Mouse (Mus musculus): ENCODE measurements around the gene Cdca5. TPM values are rescaled to one million over a fixed set of nuclear protein-coding genes. Genes with fewer than 3 reads are reported as not detected.

Cdca5 gene
- total RNA-seq, 4 experiments from 2014 or later, result 0.31 TPM; not detected in 3

GRCm38 (mm10) chr19:6061021-6061533 is 23.7 kb upstream of the Cdca5 start, which contains the start of gene Znhit2:
Gene Znhit2 (plus strand): TSS chr19:6061192.
- peak; percentile 93 for DNase-seq (ENCODE audit: low spot score in 2 of 2)

- DNase-seq (ENCODE audit: low spot score in 2 of 2), result no peak
These were observed 23.0 kb upstream of the Cdca5 start for GRCm38 (mm10) chr19:6061641-6062302.

GRCm38 (mm10) chr19:6062418-6062817 is 22.4 kb upstream of the Cdca5 start:
- DNase-seq (ENCODE audit: low spot score in 2 of 2), result no peak

GRCm38 (mm10) chr19:6063081-6063480 is 21.7 kb upstream of the Cdca5 start:
- DNase-seq (ENCODE audit: low spot score in 2 of 2), result no peak

GRCm38 (mm10) chr19:6066571-6066970 is 18.2 kb upstream of the Cdca5 start:
- no peak for DNase-seq (ENCODE audit: low spot score in 2 of 2)

GRCm38 (mm10) chr19:6067011-6067723 is 17.6 kb upstream of the Cdca5 start:
- DNase-seq (ENCODE audit: low spot score in 2 of 2), result peak; percentile 79 to 85

GRCm38 (mm10) chr19:6067724-6068415 is 16.9 kb upstream of the Cdca5 start, which contains the start of gene Tm7sf2:
Gene Tm7sf2 (minus strand): TSS chr19:6068373.
- peak; percentile 80 to 85 for DNase-seq (ENCODE audit: low spot score in 2 of 2)

- no peak for DNase-seq (ENCODE audit: low spot score in 2 of 2)
These were observed 15.8 kb upstream of the Cdca5 start for GRCm38 (mm10) chr19:6068951-6069350.

GRCm38 (mm10) chr19:6069851-6070250 is 14.9 kb upstream of the Cdca5 start:
- DNase-seq (ENCODE audit: low spot score in 2 of 2), result no peak

- no peak for DNase-seq (ENCODE audit: low spot score in 2 of 2)
These were observed 14.1 kb upstream of the Cdca5 start for GRCm38 (mm10) chr19:6070571-6071250.

- no peak for DNase-seq (ENCODE audit: low spot score in 2 of 2)
These were observed 13.5 kb upstream of the Cdca5 start for GRCm38 (mm10) chr19:6071261-6071660.

GRCm38 (mm10) chr19:6073889-6074288 is 10.9 kb upstream of the Cdca5 start:
- no peak for DNase-seq (ENCODE audit: low spot score in 2 of 2)

- peak; percentile 78 to 88 for DNase-seq (ENCODE audit: low spot score in 2 of 2)
These were observed 8.0 kb upstream of the Cdca5 start, which contains the start of gene Vps51 for GRCm38 (mm10) chr19:6076564-6077393. Gene Vps51 (minus strand): TSS chr19:6077231.

GRCm38 (mm10) chr19:6079983-6080480 is 4.8 kb upstream of the Cdca5 start, which contains the start of gene Tmem262:
Gene Tmem262 (plus strand): TSS chr19:6080033.
- DNase-seq (ENCODE audit: low spot score in 2 of 2), result no peak

GRCm38 (mm10) chr19:6082156-6082555 is 2.6 kb upstream of the Cdca5 start, which contains the start of gene Gm28374:
Gene Gm28374 (minus strand): TSS chr19:6082256.
- no peak for DNase-seq (ENCODE audit: low spot score in 2 of 2)

- DNase-seq (ENCODE audit: low spot score in 2 of 2), result no peak
These were observed 665 bp downstream of the Cdca5 start for GRCm38 (mm10) chr19:6085417-6085879.

- DNase-seq (ENCODE audit: low spot score in 2 of 2), result no peak
These were observed 4.1 kb downstream of the Cdca5 start for GRCm38 (mm10) chr19:6088841-6089240.

- no peak for DNase-seq (ENCODE audit: low spot score in 2 of 2)
These were observed 9.3 kb downstream of the Cdca5 start, which contains the start of gene AC131692.1 for GRCm38 (mm10) chr19:6094119-6094518. Gene AC131692.1 (plus strand): TSS chr19:6094419.

- no peak for DNase-seq (ENCODE audit: low spot score in 2 of 2)
These were observed 13.1 kb downstream of the Cdca5 start for GRCm38 (mm10) chr19:6097847-6098246.

GRCm38 (mm10) chr19:6101186-6101585 is 16.4 kb downstream of the Cdca5 start:
- no peak for DNase-seq (ENCODE audit: low spot score in 2 of 2)

Data from layer of hippocampus, adult 8-10 months (tissue).